Mouse (Mus musculus): Measurements from ENCODE around the gene Car10. TPM values are rescaled to one million over a fixed set of nuclear protein-coding genes. Genes with fewer than 3 reads are reported as not detected.
"Not testable (repeated sequence)": the region's sequence is repeated elsewhere in the genome, so short reads cannot be mapped to it uniquely, and the experiment has no call there.

Gene Car10
- polyA plus RNA-seq, 2 experiments, result 0.70 TPM

DNA sequence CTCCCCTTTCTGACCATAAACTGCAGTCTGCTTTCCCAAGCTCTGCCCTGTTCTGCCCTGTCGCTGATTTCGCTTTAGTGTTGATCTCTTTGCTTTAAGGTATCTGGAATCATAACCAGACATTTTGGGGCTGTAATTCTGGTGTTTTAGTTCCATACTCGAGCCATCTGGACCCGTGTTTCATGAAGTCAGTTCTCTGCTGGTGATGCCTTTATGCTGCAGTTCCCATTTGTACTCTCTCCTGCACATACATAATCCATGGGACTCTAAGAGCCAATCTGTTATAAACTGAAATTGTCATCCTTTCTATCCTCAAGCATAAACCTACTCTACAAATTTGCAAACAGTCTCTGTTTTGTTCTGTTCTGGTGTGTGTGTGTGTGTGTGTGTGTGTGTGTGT, 293.3 kb downstream of the Car10 start:
- Histone ChIP-seq H3K4me2 (replicated peaks; ENCODE audit: low read depth, low read length, severe bottlenecking) (no peak overlapping the region), H3K9me3 (ENCODE audit: control insufficient read depth, low read length) (no peaks in the 10 kb centered on the region), H3K36me3 (ENCODE audit: control insufficient read depth, insufficient read depth, low read length) (no peaks in the 10 kb centered on the region), H3K4me3 (replicated peaks; ENCODE audit: low read length) (no peak overlapping the region), H3K27me3 (ENCODE audit: control insufficient read depth, insufficient read depth, low read length) (no peaks in the 10 kb centered on the region), H3K9ac (ENCODE audit: low read depth, low read length, severe bottlenecking) (no peak overlapping the region), H3K27ac (replicated peaks; ENCODE audit: low read depth, low read length) (no peak overlapping the region), H3K4me1 (ENCODE audit: control insufficient read depth, insufficient read depth, low read length) (no peaks in the 10 kb centered on the region)
- ATAC-seq (ENCODE audit: low FRiP score, low read depth), result no peak
- no peak for DNase-seq (ENCODE audit: low spot score)
- TF ChIP-seq POLR2A (IDR thresholded peaks at IDR 0.05; ENCODE audit: borderline replicate concordance, extremely low read depth, insufficient read depth, insufficient read length), result no peak
- 61% methylated on average over 4 of the region's 4 CpGs for WGBS

DNA sequence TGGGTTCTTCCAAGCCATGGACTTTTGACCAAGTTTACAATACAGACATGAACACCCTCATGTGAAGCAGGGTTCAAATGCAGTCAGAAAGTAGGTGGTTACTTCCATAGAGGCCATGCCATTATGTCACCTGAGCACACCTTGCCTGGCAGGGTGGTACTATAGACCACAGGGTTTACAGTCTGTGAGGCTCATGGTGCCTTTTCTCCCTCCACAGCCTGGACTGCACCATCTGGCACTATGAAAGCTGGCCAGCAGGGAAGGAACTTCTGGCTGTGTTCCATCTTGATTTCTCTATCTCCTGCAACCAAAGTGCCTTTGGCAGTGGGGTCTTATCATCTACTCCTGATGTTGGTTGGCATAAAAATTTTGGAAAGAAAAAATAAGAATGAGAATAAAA, 295.5 kb downstream of the Car10 start:
- H3K36me3 ChIP-seq (ENCODE audit: control insufficient read depth, insufficient read depth, low read length); H3K4me1 ChIP-seq (ENCODE audit: control insufficient read depth, insufficient read depth, low read length); ATAC-seq (ENCODE audit: low FRiP score, low read depth); H3K4me2 ChIP-seq (replicated peaks; ENCODE audit: low read depth, low read length, severe bottlenecking); H3K27me3 ChIP-seq (ENCODE audit: control insufficient read depth, insufficient read depth, low read length); H3K4me3 ChIP-seq (replicated peaks; ENCODE audit: low read length); H3K9me3 ChIP-seq (ENCODE audit: control insufficient read depth, low read length); H3K27ac ChIP-seq (replicated peaks; ENCODE audit: low read depth, low read length); DNase-seq (ENCODE audit: low spot score); H3K9ac ChIP-seq (ENCODE audit: low read depth, low read length, severe bottlenecking): not testable (repeated sequence)

DNA sequence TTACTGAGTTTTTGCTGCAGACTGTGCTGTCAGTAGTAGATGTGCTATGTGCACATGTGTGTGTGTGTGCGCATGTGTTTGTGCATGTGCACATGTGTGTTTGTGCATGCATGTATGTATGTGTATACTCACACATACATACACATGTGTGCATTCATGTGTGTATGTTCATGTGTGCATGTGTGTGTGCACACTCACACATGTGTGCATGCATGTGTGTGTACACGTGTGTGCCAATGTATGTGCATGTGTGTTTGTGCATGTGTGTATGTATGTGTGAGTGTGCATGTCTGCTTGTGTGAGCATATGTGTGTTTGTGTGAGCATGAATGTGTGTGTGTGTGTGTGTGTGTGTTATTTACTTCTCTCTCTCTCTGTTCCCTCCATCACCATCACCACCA, 298.5 kb downstream of the Car10 start:
- Histone ChIP-seq H3K9me3 (ENCODE audit: control insufficient read depth, low read length) (no peaks in the 10 kb centered on the region), H3K4me1 (ENCODE audit: control insufficient read depth, insufficient read depth, low read length) (no peaks in the 10 kb centered on the region), H3K27ac (replicated peaks; ENCODE audit: low read depth, low read length) (no peak overlapping the region), H3K9ac (ENCODE audit: low read depth, low read length, severe bottlenecking) (no peak overlapping the region), H3K36me3 (ENCODE audit: control insufficient read depth, insufficient read depth, low read length) (no peaks in the 10 kb centered on the region), H3K4me2 (replicated peaks; ENCODE audit: low read depth, low read length, severe bottlenecking) (no peak overlapping the region), H3K27me3 (ENCODE audit: control insufficient read depth, insufficient read depth, low read length) (no peaks in the 10 kb centered on the region), H3K4me3 (replicated peaks; ENCODE audit: low read length) (no peak overlapping the region)
- no peak for TF ChIP-seq POLR2A (IDR thresholded peaks at IDR 0.05; ENCODE audit: borderline replicate concordance, extremely low read depth, insufficient read depth, insufficient read length)
- DNase-seq (ENCODE audit: low spot score) (no peak), ATAC-seq (ENCODE audit: low FRiP score, low read depth) (no peak)
- 89% methylated on average over 2 of the region's 2 CpGs for WGBS

DNA sequence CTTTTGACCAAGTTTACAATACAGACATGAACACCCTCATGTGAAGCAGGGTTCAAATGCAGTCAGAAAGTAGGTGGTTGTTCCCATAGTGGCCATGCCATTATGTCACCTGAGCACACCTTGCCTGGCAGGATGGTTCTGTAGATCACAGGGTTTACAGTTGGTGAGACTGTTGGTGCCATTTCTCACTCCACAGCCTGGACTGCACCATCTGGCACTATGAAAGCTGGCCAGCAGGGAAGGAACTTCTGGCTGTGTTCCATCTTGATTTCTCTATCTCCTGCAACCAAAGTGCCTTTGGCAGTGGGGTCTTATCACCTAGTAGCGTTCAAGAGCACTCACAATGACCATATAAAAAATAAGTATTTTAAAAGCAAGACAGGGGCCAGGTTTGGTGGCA, 303.3 kb downstream of the Car10 start:
- DNase-seq (ENCODE audit: low spot score); H3K36me3 ChIP-seq (ENCODE audit: control insufficient read depth, insufficient read depth, low read length); H3K4me3 ChIP-seq (replicated peaks; ENCODE audit: low read length); H3K9ac ChIP-seq (ENCODE audit: low read depth, low read length, severe bottlenecking); H3K9me3 ChIP-seq (ENCODE audit: control insufficient read depth, low read length); ATAC-seq (ENCODE audit: low FRiP score, low read depth); H3K27ac ChIP-seq (replicated peaks; ENCODE audit: low read depth, low read length); H3K27me3 ChIP-seq (ENCODE audit: control insufficient read depth, insufficient read depth, low read length); H3K4me1 ChIP-seq (ENCODE audit: control insufficient read depth, insufficient read depth, low read length); H3K4me2 ChIP-seq (replicated peaks; ENCODE audit: low read depth, low read length, severe bottlenecking): not testable (repeated sequence)
- 68% methylated on average over 1 of the region's 1 CpGs for WGBS

DNA sequence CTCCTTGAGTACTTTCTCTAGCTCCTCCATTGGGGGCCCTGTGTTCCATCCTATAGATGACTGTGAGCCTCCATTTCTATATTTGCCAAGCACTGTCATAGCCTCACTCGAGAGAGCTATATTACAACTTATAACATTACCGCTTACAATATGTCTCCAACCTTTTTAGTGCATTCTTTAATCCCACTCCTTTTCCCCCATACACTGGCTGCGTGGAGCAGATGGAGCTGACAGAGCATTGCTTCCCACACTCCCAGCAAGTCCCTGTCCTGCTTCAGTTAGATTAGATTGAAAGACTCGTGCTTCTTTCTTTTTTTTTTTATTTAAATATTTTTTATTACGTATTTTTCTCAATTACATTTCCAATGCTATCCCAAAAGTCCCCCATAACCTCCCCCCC, 310.2 kb downstream of the Car10 start:
- ATAC-seq (ENCODE audit: low FRiP score, low read depth), result no peak
- Histone ChIP-seq H3K9ac (ENCODE audit: low read depth, low read length, severe bottlenecking) (no peak overlapping the region), H3K4me2 (replicated peaks; ENCODE audit: low read depth, low read length, severe bottlenecking) (no peak overlapping the region), H3K27ac (replicated peaks; ENCODE audit: low read depth, low read length) (no peak overlapping the region), H3K4me1 (ENCODE audit: control insufficient read depth, insufficient read depth, low read length) (no peaks in the 10 kb centered on the region), H3K36me3 (ENCODE audit: control insufficient read depth, insufficient read depth, low read length) (no peaks in the 10 kb centered on the region), H3K27me3 (ENCODE audit: control insufficient read depth, insufficient read depth, low read length) (no peaks in the 10 kb centered on the region), H3K4me3 (replicated peaks; ENCODE audit: low read length) (no peak overlapping the region), H3K9me3 (ENCODE audit: control insufficient read depth, low read length) (no peaks in the 10 kb centered on the region)
- 82% methylated on average over 5 of the region's 5 CpGs for WGBS
- TF ChIP-seq POLR2A (IDR thresholded peaks at IDR 0.05; ENCODE audit: borderline replicate concordance, extremely low read depth, insufficient read depth, insufficient read length), result no peak
- DNase-seq (ENCODE audit: low spot score), result no peak

DNA sequence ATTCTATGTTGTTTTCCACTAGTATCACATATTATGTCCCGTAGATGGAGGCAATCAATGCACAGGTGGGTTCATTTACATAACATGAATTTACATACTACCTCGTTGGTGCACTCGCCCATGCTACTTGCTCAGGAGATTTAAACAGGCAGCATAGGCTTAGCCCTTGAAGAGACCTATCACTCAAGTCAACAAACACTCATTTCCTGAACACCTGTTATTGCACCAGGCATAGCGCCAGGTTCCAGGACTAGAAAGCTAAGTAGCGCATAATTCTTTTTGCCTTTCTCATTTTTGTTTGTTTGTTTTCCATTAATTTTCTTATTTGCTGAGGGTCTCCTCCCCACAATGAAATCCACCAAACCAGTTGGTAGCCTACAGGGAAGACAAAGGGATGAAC, 333.7 kb downstream of the Car10 start:
- 81% methylated on average over 5 of the region's 5 CpGs for WGBS
- DNase-seq (ENCODE audit: low spot score) (no peak), ATAC-seq (ENCODE audit: low FRiP score, low read depth) (no peak)
- H3K27ac ChIP-seq (replicated peaks; ENCODE audit: low read depth, low read length), result no peak overlapping the region
- no peak for TF ChIP-seq POLR2A (IDR thresholded peaks at IDR 0.05; ENCODE audit: borderline replicate concordance, extremely low read depth, insufficient read depth, insufficient read length)
- H3K9me3 ChIP-seq (ENCODE audit: control insufficient read depth, low read length), result no peaks in the 10 kb centered on the region
- H3K4me1 ChIP-seq (ENCODE audit: control insufficient read depth, insufficient read depth, low read length), result no peaks in the 10 kb centered on the region
- H3K9ac ChIP-seq (ENCODE audit: low read depth, low read length, severe bottlenecking), result no peak overlapping the region
- H3K4me3 ChIP-seq (replicated peaks; ENCODE audit: low read length), result no peak overlapping the region
- H3K36me3 ChIP-seq (ENCODE audit: control insufficient read depth, insufficient read depth, low read length), result no peaks in the 10 kb centered on the region
- no peak overlapping the region for H3K4me2 ChIP-seq (replicated peaks; ENCODE audit: low read depth, low read length, severe bottlenecking)
- no peaks in the 10 kb centered on the region for H3K27me3 ChIP-seq (ENCODE audit: control insufficient read depth, insufficient read depth, low read length)
